Mouse (Mus musculus) myocyte (in vitro differentiated cells): ENCODE results near the gene Abcc2.

ENCODE experiments used
- CEBPB ChIP-seq: IDR thresholded peaks from 2 replicates; pipeline ENCODE4 v1.6.1; 2011; ENCODE audit warnings: mild to moderate bottlenecking, moderate library complexity; ENCODE audit not compliant: poor library complexity, insufficient read depth, severe bottlenecking
- POLR2A ChIP-seq: IDR thresholded peaks from one replicate; pipeline ENCODE4 v1.6.1; 2011; ENCODE audit warnings: low read depth, mild to moderate bottlenecking, control low read depth, moderate library complexity; ENCODE audit not compliant: insufficient read length
- POLR2AphosphoS2 ChIP-seq: IDR thresholded peaks from one replicate; pipeline ENCODE4 v1.6.1; 2011; ENCODE audit warnings: low read depth, control low read depth; ENCODE audit not compliant: insufficient read length
- REST ChIP-seq: IDR thresholded peaks from one replicate; pipeline ENCODE4 v1.6.1; 2011; ENCODE audit warnings: mild to moderate bottlenecking, control low read depth, moderate library complexity; ENCODE audit not compliant: insufficient read depth, insufficient read length
- SRF ChIP-seq: IDR thresholded peaks from one replicate; pipeline ENCODE4 v1.6.1; 2011; ENCODE audit warnings: low read depth; ENCODE audit not compliant: control insufficient read depth, insufficient read length
- USF1 ChIP-seq: IDR thresholded peaks from one replicate; pipeline ENCODE4 v1.6.1; 2011; ENCODE audit warnings: low read depth, mild to moderate bottlenecking, control low read depth, moderate library complexity

GRCm38 (mm10) chr19:43760504-43760903 is 21.5 kb upstream of the Abcc2 start:
- TF ChIP-seq POLR2A = no peak
- no peak for TF ChIP-seq SRF
- TF ChIP-seq POLR2AphosphoS2 = no peak
- TF ChIP-seq USF1 = no peak
- TF ChIP-seq REST = no peak
- TF ChIP-seq CEBPB = no peak
